Mouse (Mus musculus) kidney, postnatal 4 days (tissue): ENCODE results near the gene Nde1.
"Not testable (repeated sequence)": the region's sequence is repeated elsewhere in the genome, so short reads cannot be mapped to it uniquely, and the experiment has no call there.

Experiments used
- DNase-seq, 2 experiments: peaks; one replicate each; pipeline ENCODE4 v3.0.0; 2021; ENCODE audit warnings: mixed read lengths in 2 of 2

Gene Nde1

GRCm38 (mm10) chr16:14162988-14163416, at the start of gene Nde1, which contains the start of gene Marf1:
TSS of gene Nde1 (plus strand) at chr16:14163275.
TSS of gene Marf1 (minus strand) at chr16:14163351.
- DNase-seq: peak; percentile 92 to 96

- DNase-seq: no peak
Measured at GRCm38 (mm10) chr16:14117299-14117698, 45.8 kb upstream of the Nde1 start.

- DNase-seq: no peak
Measured at GRCm38 (mm10) chr16:14120941-14121340, 42.1 kb upstream of the Nde1 start.

- no peak for DNase-seq
Measured at GRCm38 (mm10) chr16:14121563-14121962, 41.5 kb upstream of the Nde1 start.

GRCm38 (mm10) chr16:14122586-14122985, 40.5 kb upstream of the Nde1 start:
- no peak for DNase-seq

GRCm38 (mm10) chr16:14123901-14124300, 39.2 kb upstream of the Nde1 start:
- no peak for DNase-seq

- DNase-seq: no peak
Measured at GRCm38 (mm10) chr16:14124709-14125108, 38.4 kb upstream of the Nde1 start.

- no peak for DNase-seq
Measured at GRCm38 (mm10) chr16:14125253-14125652, 37.8 kb upstream of the Nde1 start.

- DNase-seq: no peak
Measured at GRCm38 (mm10) chr16:14128977-14129376, 34.1 kb upstream of the Nde1 start.

- DNase-seq: no peak
Measured at GRCm38 (mm10) chr16:14130796-14131195, 32.3 kb upstream of the Nde1 start.

GRCm38 (mm10) chr16:14131376-14131775, 31.7 kb upstream of the Nde1 start:
- peak in 1 of 2 experiments; percentile 8 for DNase-seq

- no peak for DNase-seq
Measured at GRCm38 (mm10) chr16:14131838-14132237, 31.2 kb upstream of the Nde1 start.

- no peak for DNase-seq
Measured at GRCm38 (mm10) chr16:14135014-14135413, 28.1 kb upstream of the Nde1 start.

GRCm38 (mm10) chr16:14137976-14138561, 25.0 kb upstream of the Nde1 start:
- no peak for DNase-seq

GRCm38 (mm10) chr16:14139106-14139505, 24.0 kb upstream of the Nde1 start:
- no peak for DNase-seq

GRCm38 (mm10) chr16:14143298-14143697, 19.8 kb upstream of the Nde1 start:
- no peak for DNase-seq

- no peak for DNase-seq
Measured at GRCm38 (mm10) chr16:14147712-14148111, 15.4 kb upstream of the Nde1 start.

GRCm38 (mm10) chr16:14151718-14152117, 11.4 kb upstream of the Nde1 start:
- no peak for DNase-seq

- DNase-seq: not testable (repeated sequence)
Measured at GRCm38 (mm10) chr16:14155638-14156037, 7.4 kb upstream of the Nde1 start.

- DNase-seq: no peak
Measured at GRCm38 (mm10) chr16:14156312-14156711, 6.8 kb upstream of the Nde1 start.

GRCm38 (mm10) chr16:14158536-14158935, 4.5 kb upstream of the Nde1 start:
- DNase-seq: no peak

GRCm38 (mm10) chr16:14158936-14159745, 3.9 kb upstream of the Nde1 start:
- peak; percentile 100 for DNase-seq

GRCm38 (mm10) chr16:14159746-14160131, 3.3 kb upstream of the Nde1 start:
- peak; percentile 75 to 84 for DNase-seq

GRCm38 (mm10) chr16:14160941-14161340, 2.1 kb upstream of the Nde1 start:
- DNase-seq: no peak
